Mouse (Mus musculus) embryonic fibroblast, embryonic 13.5 days (primary cell): ENCODE data around the gene Cdkn2d. TPM values are rescaled to one million over a fixed set of nuclear protein-coding genes. Genes with fewer than 3 reads are reported as not detected.
"Not testable (repeated sequence)": the region's sequence is repeated elsewhere in the genome, so short reads cannot be mapped to it uniquely, and the experiment has no call there.

Experiments
- H3K27ac ChIP-seq: 2 replicates; pipeline ENCODE4 v1.5.1; 2012; ENCODE audit warnings: low read length, control low read depth, inconsistent platforms; ENCODE audit not compliant: insufficient read depth
- H3K4me1 ChIP-seq: 2 replicates; pipeline ENCODE4 v1.6.1; 2011; ENCODE audit warnings: low read length; ENCODE audit not compliant: control insufficient read depth, insufficient read depth
- H3K4me3 ChIP-seq: 2 replicates; pipeline ENCODE4 v1.5.1; 2011; ENCODE audit warnings: mild to moderate bottlenecking, control low read depth, low read length; ENCODE audit not compliant: insufficient read depth
- CTCF ChIP-seq: IDR thresholded peaks from 2 replicates; pipeline ENCODE4 v1.5.1; 2011; ENCODE audit warnings: mild to moderate bottlenecking, control low read depth, low read length, moderate library complexity, borderline replicate concordance; ENCODE audit not compliant: insufficient read depth
- POLR2A ChIP-seq: IDR thresholded peaks from 2 replicates; pipeline ENCODE4 v1.6.1; 2011; ENCODE audit warnings: low read depth, mild to moderate bottlenecking, control low read depth, low read length, moderate library complexity
- polyA plus RNA-seq: library from polyadenylated mRNA; stranded (reverse); fragments of >200 nt; gene quantifications from 2 replicates; pipeline ENCODE4 v1.2.4, GENCODE M21; 2011; ENCODE audit warnings: low read depth; ENCODE audit not compliant: missing spikeins, insufficient read length

Cdkn2d gene
- polyA plus RNA-seq, 1 experiment: 16.5 TPM

DNA sequence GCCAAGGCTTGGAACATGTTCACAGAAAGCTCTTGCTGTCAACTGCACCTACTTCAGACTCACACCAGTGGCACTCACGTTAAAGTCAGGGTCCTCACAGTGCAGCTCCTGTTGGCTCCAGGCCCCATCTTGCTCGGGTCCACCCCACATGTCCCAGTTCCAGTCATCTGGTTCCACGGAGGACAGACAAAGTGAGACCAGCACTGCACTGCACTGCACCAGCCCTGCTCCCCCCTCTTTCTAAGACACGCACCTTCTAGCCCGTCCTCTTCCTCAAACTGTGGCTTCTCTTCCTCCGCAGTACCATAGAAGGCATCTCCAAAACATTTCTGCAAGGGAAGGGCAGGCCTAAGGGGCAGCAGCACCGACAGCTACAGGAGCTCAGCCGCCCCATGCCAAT lies 14.9 kb downstream of the Cdkn2d start:
- no peak overlapping the region for H3K27ac ChIP-seq
- H3K4me1 ChIP-seq: no peaks in the 10 kb centered on the region
- no peak for TF ChIP-seq POLR2A
- H3K4me3 ChIP-seq: no peak overlapping the region

DNA sequence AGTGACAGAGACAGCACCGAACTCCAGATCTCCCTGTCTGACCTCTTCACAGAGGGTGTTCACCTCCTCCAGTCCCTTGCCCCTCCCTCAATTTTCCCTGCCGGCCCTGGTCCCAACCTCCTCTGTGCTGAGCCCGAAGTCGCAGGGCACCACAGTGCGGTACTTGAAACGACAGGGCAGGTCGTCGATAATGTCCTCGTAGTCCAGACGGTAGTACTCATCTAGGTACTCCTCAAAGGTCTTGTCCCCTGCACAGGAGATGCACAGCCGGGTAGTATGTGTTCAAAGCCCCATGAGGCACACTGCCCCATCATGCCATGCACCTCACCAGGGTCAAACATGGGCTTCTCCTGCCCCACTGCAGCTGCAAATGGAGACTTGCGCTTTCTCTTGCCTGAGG lies 15.5 kb downstream of the Cdkn2d start:
- Histone ChIP-seq H3K4me1 (no peaks in the 10 kb centered on the region), H3K4me3 (no peak overlapping the region), H3K27ac (no peak overlapping the region)
- TF ChIP-seq POLR2A: no peak

GRCm38 (mm10) chr9:21275013-21275710 lies 16.0 kb downstream of the Cdkn2d start:
- Histone ChIP-seq H3K4me3 (no peak overlapping the region), H3K4me1 (no peaks in the 10 kb centered on the region), H3K27ac (no peak overlapping the region)
- TF ChIP-seq POLR2A (no peak), CTCF (no peak)

DNA sequence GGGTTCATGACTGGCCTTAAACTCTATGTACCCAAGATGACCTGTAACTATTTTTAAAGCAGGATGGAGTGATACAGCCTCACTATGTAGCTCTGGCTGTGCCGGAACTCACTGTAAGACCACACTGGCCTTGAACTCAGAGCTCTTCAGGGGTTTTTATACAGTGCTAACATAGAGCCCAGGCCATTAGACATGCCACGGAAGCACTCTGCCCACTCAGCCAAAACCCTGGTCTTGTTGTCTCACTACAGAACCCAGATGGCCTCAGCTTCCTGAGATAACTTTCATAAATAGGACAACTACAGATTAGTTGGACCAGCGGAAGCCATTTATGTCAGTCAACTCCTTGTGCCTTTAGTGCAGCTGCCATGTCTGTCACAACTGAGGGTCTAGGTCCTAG lies 16.9 kb downstream of the Cdkn2d start:
- Histone ChIP-seq H3K27ac (no peak overlapping the region), H3K4me3 (no peak overlapping the region), H3K4me1 (no peaks in the 10 kb centered on the region)
- no peak for TF ChIP-seq POLR2A
- TF ChIP-seq CTCF: no peak

DNA sequence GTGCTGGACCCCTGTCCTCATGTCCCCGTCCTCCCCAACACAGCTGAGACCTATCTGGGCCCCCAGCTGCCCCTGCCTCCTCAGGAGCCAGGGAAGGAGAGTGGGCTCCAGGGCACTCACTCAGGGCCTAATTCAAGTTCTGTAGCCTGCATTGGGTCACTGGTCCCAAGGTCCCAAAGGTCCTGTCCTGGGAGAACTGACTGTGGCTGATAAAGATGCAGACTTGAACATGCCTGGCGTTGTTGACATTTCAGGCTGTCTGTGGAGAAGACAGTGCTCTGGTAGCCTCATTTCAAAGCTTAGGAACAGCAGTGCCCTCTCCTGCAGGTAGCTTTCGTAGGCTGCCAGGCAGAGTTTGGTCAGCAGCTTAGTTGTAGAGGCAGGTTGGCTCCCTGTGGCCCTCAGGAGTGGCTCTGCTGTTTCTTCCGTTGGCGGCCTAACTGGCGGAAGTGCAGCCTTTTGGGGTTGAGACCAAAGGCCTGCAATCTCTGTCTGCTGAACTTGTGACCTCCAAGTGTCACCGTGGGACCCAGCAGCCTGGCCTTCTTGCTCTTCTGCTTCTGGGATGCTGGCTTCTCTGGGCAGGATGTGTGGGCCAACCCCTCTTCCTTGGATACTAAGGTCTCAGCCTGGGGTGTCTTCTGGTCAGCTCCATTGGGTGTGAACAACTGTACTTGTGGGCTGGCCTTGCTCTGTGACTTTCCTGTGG lies 17.5 kb downstream of the Cdkn2d start:
- Histone ChIP-seq H3K4me3 (no peak overlapping the region), H3K4me1 (no peaks in the 10 kb centered on the region), H3K27ac (no peak overlapping the region)
- no peak for TF ChIP-seq POLR2A
- TF ChIP-seq CTCF: no peak

DNA sequence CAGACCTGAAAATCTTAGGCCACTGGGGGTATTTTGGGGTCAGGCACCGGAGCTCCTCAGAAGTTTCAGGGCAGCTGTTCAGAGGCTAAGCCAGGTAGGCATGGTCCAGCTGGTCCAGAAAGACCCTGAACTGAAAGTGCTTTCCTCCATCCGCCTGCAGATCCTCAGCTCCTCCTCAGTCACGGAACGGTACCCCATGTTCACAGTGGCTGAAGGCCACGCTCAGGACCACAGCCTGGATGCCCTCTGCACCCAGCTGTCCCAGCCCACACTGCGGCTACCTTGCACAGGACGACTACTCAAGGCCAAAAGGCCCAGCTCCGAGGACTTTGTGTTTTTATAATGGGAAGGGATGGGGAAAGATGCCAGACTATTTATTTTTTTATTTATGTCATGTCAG lies 18.1 kb downstream of the Cdkn2d start:
- TF ChIP-seq CTCF: no peak
- no peak for TF ChIP-seq POLR2A
- no peak overlapping the region for H3K27ac ChIP-seq

DNA sequence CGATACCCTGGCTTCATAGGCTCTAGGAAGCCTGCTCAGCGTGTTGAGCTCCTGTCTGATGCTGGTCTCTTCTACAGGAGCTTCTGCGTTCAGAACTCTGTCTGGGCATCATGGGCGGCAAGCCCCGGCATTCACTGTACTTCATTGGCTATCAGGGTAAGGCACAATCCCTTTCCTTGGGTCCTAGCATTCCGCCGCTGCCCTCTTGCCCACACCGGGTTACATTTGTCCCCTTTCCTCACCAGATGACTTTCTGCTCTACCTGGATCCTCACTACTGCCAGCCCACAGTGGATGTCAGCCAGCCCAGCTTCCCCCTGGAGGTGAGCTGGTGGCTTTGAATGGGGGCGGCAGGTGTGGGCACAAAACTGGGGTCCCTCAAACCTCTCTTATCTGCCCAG lies 18.8 kb downstream of the Cdkn2d start:
- TF ChIP-seq POLR2A (no peak), CTCF (no peak)
- Histone ChIP-seq H3K4me3 (no peak overlapping the region), H3K4me1 (no peaks in the 10 kb centered on the region), H3K27ac (no peak overlapping the region)

More for the DNA sequence above, 18.1 kb downstream of the Cdkn2d start:
- Histone ChIP-seq H3K4me3 (no peak overlapping the region), H3K4me1 (no peaks in the 10 kb centered on the region)

- H3K4me3 ChIP-seq, H3K27ac ChIP-seq, H3K4me1 ChIP-seq: not testable (repeated sequence)
Observed at GRCm38 (mm10) chr9:21269590-21269989, 21.6 kb downstream of the Cdkn2d start.

DNA sequence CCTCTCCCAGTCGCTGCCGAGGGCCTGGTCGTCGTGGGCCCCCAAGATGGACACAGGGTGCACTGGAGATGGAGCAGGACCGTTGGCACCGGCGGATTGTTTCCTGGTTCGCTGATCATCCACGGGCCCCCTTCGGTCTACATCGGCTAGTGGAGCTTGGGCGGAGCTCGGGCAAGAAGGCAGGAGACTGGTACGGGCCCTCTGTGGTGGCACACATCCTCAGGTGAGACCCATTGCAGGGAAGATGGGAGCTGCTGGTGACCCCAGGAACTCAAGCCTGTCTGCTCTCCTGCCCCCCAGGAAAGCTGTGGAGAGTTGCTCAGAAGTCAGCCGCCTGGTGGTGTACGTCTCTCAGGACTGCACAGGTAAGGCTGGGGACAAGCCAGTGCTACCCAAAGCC lies 22.9 kb downstream of the Cdkn2d start:
- H3K27ac ChIP-seq: no peak overlapping the region
- no peak overlapping the region for H3K4me3 ChIP-seq
- TF ChIP-seq POLR2A (no peak), CTCF (no peak)

DNA sequence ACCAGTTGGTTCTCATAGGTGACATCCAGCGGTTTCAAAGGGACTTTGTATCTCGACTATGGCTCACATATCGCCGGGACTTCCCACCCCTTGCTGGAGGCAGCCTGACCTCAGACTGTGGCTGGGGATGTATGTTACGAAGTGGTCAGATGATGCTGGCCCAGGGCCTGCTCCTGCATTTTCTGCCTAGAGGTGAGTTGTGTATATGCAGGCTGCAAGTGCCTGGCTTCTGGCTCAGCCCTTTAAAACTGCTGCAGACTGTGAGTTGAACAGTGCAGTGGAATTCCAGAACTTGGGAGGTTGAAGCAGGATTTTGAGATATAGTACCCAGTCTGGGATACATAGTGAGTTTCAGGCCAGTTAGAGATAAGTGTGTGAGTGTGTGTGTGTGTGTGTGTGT lies 24.3 kb downstream of the Cdkn2d start:
- H3K4me1 ChIP-seq: peaks cover 5% of the 10 kb centered on the region; the same call in 1 of the 2 replicates
- no peak overlapping the region for H3K4me3 ChIP-seq
- TF ChIP-seq POLR2A (no peak), CTCF (no peak)
- H3K27ac ChIP-seq: no peak overlapping the region

More for the DNA sequence above, 22.9 kb downstream of the Cdkn2d start:
- peaks cover 5% of the 10 kb centered on the region; the same call in 1 of the 2 replicates for H3K4me1 ChIP-seq
